Comparison of ENCODE assay signal across 21 mouse cellular contexts in the genomic region with DNA sequence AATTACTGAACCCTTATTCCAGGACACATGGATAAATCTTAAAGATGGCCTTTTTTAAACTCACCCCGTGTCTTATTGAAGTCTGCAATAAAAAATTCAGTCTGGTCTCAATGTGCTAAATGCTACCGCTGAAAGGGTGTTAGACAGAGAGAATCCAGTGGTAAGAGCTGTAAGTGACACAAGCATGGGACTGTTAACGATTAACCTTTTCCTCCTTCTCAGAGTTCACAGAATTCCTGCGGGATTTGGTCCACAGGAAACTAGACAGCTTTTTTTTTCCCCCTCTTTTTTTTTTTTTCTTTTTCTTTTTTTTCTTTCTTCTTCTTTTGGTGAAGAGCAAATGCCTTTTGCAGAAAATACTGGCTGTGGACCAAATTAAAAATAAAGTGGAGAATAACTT.
DNase-seq lines count a peak whose midpoint lies in the region; ATAC-seq and TF ChIP-seq lines count a peak whose summit lies in the region.
"Had no signal": no experiment of that assay in that cellular context is flagged by ENCODE, and none has a peak within 500 bp of the region (broad histone marks: within the 10 kb centered on the region; RNA-seq: fewer than 3 reads in every experiment).

No protein-coding gene starts in this region.

- 21% methylated on average over 4 of the region's 4 CpGs for WGBS in kidney, adult 2 months
- WGBS in lung, embryonic 14.5 days: 22% methylated on average over 4 of the region's 4 CpGs
- WGBS in limb, embryonic 10.5 days: 12% methylated on average over 4 of the region's 4 CpGs

- no peaks in the 10 kb centered on the region for H3K27me3 ChIP-seq in kidney, adult 2 months (replicated peaks; ENCODE audit: control insufficient read depth, insufficient read depth, low read length)
- H3K27me3 ChIP-seq in lung, embryonic 14.5 days (ENCODE audit: insufficient read depth, low read length): no peaks in the 10 kb centered on the region
- peaks cover 66% of the 10 kb centered on the region; the same call in 1 of the 2 replicates for H3K27me3 ChIP-seq in limb, embryonic 10.5 days (ENCODE audit: low read depth, poor library complexity, severe bottlenecking)
- H3K27me3 ChIP-seq: hindbrain, embryonic 15.5 days had no signal

- no peak for TF ChIP-seq POLR2A in kidney, adult 2 months (IDR thresholded peaks at IDR 0.05; ENCODE audit: low read depth, low read length)

- ATAC-seq in lung, embryonic 14.5 days (ENCODE audit: insufficient read depth): no peak
- ATAC-seq: forebrain, embryonic 14.5 days had no signal

- no peak for TF ChIP-seq CTCF in kidney, adult 2 months (conservative IDR thresholded peaks at IDR 0.05; ENCODE audit: insufficient read depth, insufficient read length, low read depth, low read length)
- no peak for TF ChIP-seq CTCF in lung, embryonic 14.5 days (IDR thresholded peaks at IDR 0.05; ENCODE audit: low read depth)

- no peaks in the 10 kb centered on the region for H3K9me3 ChIP-seq in lung, embryonic 14.5 days (ENCODE audit: low read depth, low read length)
- no peaks in the 10 kb centered on the region for H3K9me3 ChIP-seq in limb, embryonic 10.5 days (replicated peaks)
- H3K9me3 ChIP-seq: embryonic facial prominence, embryonic 15.5 days; forebrain, embryonic 10.5 days; heart, embryonic 15.5 days; hindbrain, embryonic 10.5 days; hindbrain, embryonic 15.5 days had no signal

- H3K4me1 ChIP-seq in kidney, adult 2 months (ENCODE audit: control insufficient read depth, insufficient read depth, low read length): no peaks in the 10 kb centered on the region
- 0 out of 2 replicates have a peak, but pooled peaks cover 4% of the 10 kb centered on the region for H3K4me1 ChIP-seq in lung, embryonic 14.5 days (ENCODE audit: insufficient read depth)
- H3K4me1 ChIP-seq in limb, embryonic 10.5 days: peaks cover 54% of the 10 kb centered on the region
- H3K4me1 ChIP-seq: heart, embryonic 15.5 days; hindbrain, embryonic 10.5 days; hindbrain, embryonic 15.5 days had no signal

- no peak overlapping the region for H3K4me2 ChIP-seq in lung, embryonic 14.5 days
- H3K4me2 ChIP-seq: embryonic facial prominence, embryonic 15.5 days; heart, embryonic 11.5 days; heart, embryonic 15.5 days; hindbrain, embryonic 15.5 days had no signal

- DNase-seq in kidney, adult 2 months: peak; percentile 61
- no peak for DNase-seq in kidney, postnatal 4 days
- DNase-seq in lung, embryonic 14.5 days: peak; percentile 54
- DNase-seq in lung, postnatal 4 days: no peak
- peak; percentile 28 for DNase-seq in limb, embryonic 10.5 days (ENCODE audit: low spot score)
- DNase-seq in spleen, postnatal 36 days (ENCODE audit: low spot score in 2 of 2): no peak
- DNase-seq in cerebellum, adult 9-10 months: no peak
- DNase-seq: adrenal gland, postnatal 10 days; cerebellum, adult 11-12 months; cerebellum, adult 9-11 months; cerebellum, postnatal 36 days; gastrocnemius, postnatal 10 days; heart, adult 18-20 months had no signal

- no peak overlapping the region for H3K27ac ChIP-seq in kidney, adult 2 months (ENCODE audit: insufficient read depth, low read depth, low read length)
- H3K27ac ChIP-seq in lung, embryonic 14.5 days (ENCODE audit: low read depth): no peak overlapping the region
- H3K27ac ChIP-seq in limb, embryonic 10.5 days: no peak overlapping the region
- H3K27ac ChIP-seq: embryonic facial prominence, embryonic 15.5 days; forebrain, embryonic 10.5 days; heart, embryonic 15.5 days; hindbrain, embryonic 10.5 days; hindbrain, embryonic 15.5 days had no signal

- H3K4me3 ChIP-seq in kidney, adult 2 months (ENCODE audit: insufficient read depth, low read depth, low read length): no peak overlapping the region
- no peak overlapping the region for H3K4me3 ChIP-seq in lung, embryonic 14.5 days (ENCODE audit: low read depth, low read length)
- no peak overlapping the region for H3K4me3 ChIP-seq in limb, embryonic 10.5 days
- H3K4me3 ChIP-seq: embryonic facial prominence, embryonic 15.5 days; erythroblast, embryonic 14.5 days; forebrain, embryonic 10.5 days; heart, embryonic 15.5 days; hindbrain, embryonic 10.5 days; hindbrain, embryonic 15.5 days had no signal

- H3K36me3 ChIP-seq in kidney, adult 2 months (ENCODE audit: control insufficient read depth, insufficient read depth, low read length): no peaks in the 10 kb centered on the region
- no peaks in the 10 kb centered on the region for H3K36me3 ChIP-seq in lung, embryonic 14.5 days (ENCODE audit: insufficient read depth)
- no peaks in the 10 kb centered on the region for H3K36me3 ChIP-seq in limb, embryonic 10.5 days
- H3K36me3 ChIP-seq: embryonic facial prominence, embryonic 15.5 days; forebrain, embryonic 10.5 days; heart, embryonic 15.5 days; hindbrain, embryonic 10.5 days; hindbrain, embryonic 15.5 days had no signal

- H3K9ac ChIP-seq in lung, embryonic 14.5 days: no peak overlapping the region
- H3K9ac ChIP-seq: embryonic facial prominence, embryonic 15.5 days; heart, embryonic 15.5 days; hindbrain, embryonic 15.5 days had no signal

Comparison
In these comparisons a context has a peak if more than half of its experiments do, and no peak if none do; other contexts are left out.
1. DNase-seq: peak in kidney, adult 2 months (single experiment), lung, embryonic 14.5 days (single experiment) and limb, embryonic 10.5 days (single experiment); none in kidney, postnatal 4 days (0 of 2), lung, postnatal 4 days (0 of 2), spleen, postnatal 36 days (0 of 2) and cerebellum, adult 9-10 months (single experiment).